Mouse (Mus musculus): ENCODE measurements at regions not wholly inside any gene's neighbourhood (a gene's known extent, or its start where the extent isn't known, plus 50 kb on each side); places are given as distances from the start of the nearest gene placed in this dataset.

- dilution Hi-C loops (cut with MboI; ENCODE audit: extremely low pct_ligation_motif_present, extremely low pct_unique_long_range_greater_than_20kb, low sequenced_read_pairs), result no loop called here
Observed at GRCm38 (mm10) chr3:61419706-61420105, 54.0 kb upstream of the B430305J03Rik start.

DNA sequence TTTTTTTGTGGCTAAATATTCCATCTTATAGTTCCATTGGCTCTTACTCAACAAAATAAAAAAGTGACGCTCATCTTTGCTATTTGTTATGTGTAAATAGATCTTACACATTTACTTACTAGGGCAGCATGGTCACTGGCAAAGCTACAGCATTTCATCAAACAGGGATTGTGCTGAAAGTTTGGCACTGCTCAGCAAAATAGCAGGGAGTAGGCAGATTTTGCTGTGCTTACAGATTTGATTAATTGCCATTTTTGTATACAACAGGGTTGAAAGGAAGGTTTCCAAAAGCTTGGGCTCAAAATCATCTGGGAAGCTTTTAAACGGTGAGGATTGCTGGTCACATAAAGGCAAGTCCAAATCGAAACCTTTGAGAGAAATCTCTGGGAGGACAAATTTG lies 52.3 kb upstream of the B430305J03Rik start:
- in situ Hi-C loops (cut with MboI; ENCODE audit: low pct_ligation_motif_present, low pct_unique_long_range_greater_than_20kb, low sequenced_read_pairs) (no loop called here), dilution Hi-C loops (cut with MboI; ENCODE audit: extremely low pct_ligation_motif_present, extremely low pct_unique_long_range_greater_than_20kb, low sequenced_read_pairs) (no loop called here)
- Histone ChIP-seq H3K9me3 (replicated peaks; ENCODE audit: low read length) (peaks cover 37% of the 10 kb centered on the region), H3K4me3 (replicated peaks in 1 of 3; ENCODE audit: low read depth in 2 of 3, low read length in 2 of 3, poor library complexity in 1 of 3) (no peak overlapping the region), H3K9ac (ENCODE audit: insufficient read depth, low read depth) (no peak overlapping the region), H3K4me1 (ENCODE audit: control insufficient read depth in 1 of 2, insufficient read depth in 2 of 2) (no peaks in the 10 kb centered on the region), H3K79me2 (replicated peaks; ENCODE audit: control insufficient read depth, extremely low read depth, insufficient read depth, poor library complexity, severe bottlenecking) (no peaks in the 10 kb centered on the region), H3K4me2 (ENCODE audit: insufficient read depth, low read depth, poor library complexity, severe bottlenecking) (no peak overlapping the region), H3K27ac (ENCODE audit: insufficient read depth, low read depth) (no peak overlapping the region), H3K36me3 (replicated peaks in 1 of 2; ENCODE audit: control insufficient read depth in 1 of 2, insufficient read depth in 1 of 2, low read length in 1 of 2) (no peaks in the 10 kb centered on the region), H3K27me3 (replicated peaks) (no peaks in the 10 kb centered on the region)
- no peak for DNase-seq (ENCODE audit: extremely low read depth)
- TF ChIP-seq RCOR1 (conservative IDR thresholded peaks at IDR 0.05; ENCODE audit: low read depth, low read length) (no peak), NRF1 (IDR thresholded peaks at IDR 0.05; ENCODE audit: low read depth, low read length) (no peak), ZKSCAN1 (IDR thresholded peaks at IDR 0.05; ENCODE audit: borderline replicate concordance, low read depth, low read length) (no peak), ELF1 (IDR thresholded peaks at IDR 0.05; ENCODE audit: low read depth, low read length) (no peak)

More at GRCm38 (mm10) chr3:61419706-61420105, 54.0 kb upstream of the B430305J03Rik start:
- H3K4me1 ChIP-seq (ENCODE audit: control insufficient read depth in 1 of 2, insufficient read depth in 2 of 2), result no peaks in the 10 kb centered on the region
- no peaks in the 10 kb centered on the region for H3K27me3 ChIP-seq (replicated peaks)
- no peak for DNase-seq (ENCODE audit: extremely low read depth)
- H3K4me3 ChIP-seq (replicated peaks in 1 of 3; ENCODE audit: low read depth in 2 of 3, low read length in 2 of 3, poor library complexity in 1 of 3), result no peak overlapping the region
- no peak overlapping the region for H3K9ac ChIP-seq (ENCODE audit: insufficient read depth, low read depth)
- in situ Hi-C loops (cut with MboI; ENCODE audit: low pct_ligation_motif_present, low pct_unique_long_range_greater_than_20kb, low sequenced_read_pairs), result no loop called here
- H3K4me2 ChIP-seq (ENCODE audit: insufficient read depth, low read depth, poor library complexity, severe bottlenecking), result no peak overlapping the region
- no peaks in the 10 kb centered on the region for H3K36me3 ChIP-seq (replicated peaks in 1 of 2; ENCODE audit: control insufficient read depth in 1 of 2, insufficient read depth in 1 of 2, low read length in 1 of 2)
- no peaks in the 10 kb centered on the region for H3K79me2 ChIP-seq (replicated peaks; ENCODE audit: control insufficient read depth, extremely low read depth, insufficient read depth, poor library complexity, severe bottlenecking)
- TF ChIP-seq POLR2A (IDR thresholded peaks at IDR 0.05; ENCODE audit: low read depth, low read length) (no peak), RCOR1 (conservative IDR thresholded peaks at IDR 0.05; ENCODE audit: low read depth, low read length) (no peak)
- no peak overlapping the region for H3K27ac ChIP-seq (ENCODE audit: insufficient read depth, low read depth)
- H3K9me3 ChIP-seq (replicated peaks; ENCODE audit: low read length), result peaks cover 31% of the 10 kb centered on the region
